Mouse (Mus musculus) neural tube, embryonic 13.5 days (tissue): Measurements from ENCODE around the gene Podxl. TPM values are rescaled to one million over a fixed set of nuclear protein-coding genes. Genes with fewer than 3 reads are reported as not detected.
"Not testable (repeated sequence)": the region's sequence is repeated elsewhere in the genome, so short reads cannot be mapped to it uniquely, and the experiment has no call there.

Experiments used
- ATAC-seq: fragments of 200-750 bp; cut with Nextera tagmentation; 2 replicates; pipeline ENCODE4 v1.8.0; 2017; ENCODE audit warnings: low read depth, mild to moderate bottlenecking, moderate TSS enrichment, moderate library complexity
- H3K27ac ChIP-seq: fragments of 300-500 bp; sonication (generic); replicated peaks from 2 replicates; pipeline ENCODE4 v1.5.1; 2015; ENCODE audit warnings: moderate library complexity, mild to moderate bottlenecking, inconsistent platforms
- H3K27me3 ChIP-seq: fragments of 300-500 bp; sonication (generic); 2 replicates; pipeline ENCODE4 v1.6.1; 2015; ENCODE audit warnings: mild to moderate bottlenecking, inconsistent platforms
- H3K36me3 ChIP-seq: fragments of 300-500 bp; sonication (generic); 2 replicates; pipeline ENCODE4 v1.6.1; 2015; ENCODE audit warnings: mild to moderate bottlenecking, inconsistent platforms
- H3K4me1 ChIP-seq: fragments of 300-500 bp; sonication (generic); replicated peaks from 2 replicates; pipeline ENCODE4 v1.6.1; 2015; ENCODE audit warnings: inconsistent platforms
- H3K4me2 ChIP-seq: fragments of 300-500 bp; sonication (generic); 2 replicates; pipeline ENCODE4 v1.6.1; 2015; ENCODE audit warnings: inconsistent platforms, mild to moderate bottlenecking, moderate library complexity
- H3K4me3 ChIP-seq: fragments of 300-500 bp; sonication (generic); 2 replicates; pipeline ENCODE4 v1.5.1; 2015; ENCODE audit warnings: mild to moderate bottlenecking, inconsistent platforms
- H3K9ac ChIP-seq: fragments of 300-500 bp; sonication (generic); 2 replicates; pipeline ENCODE4 v1.6.1; 2015; ENCODE audit warnings: moderate library complexity, mild to moderate bottlenecking, inconsistent platforms
- H3K9me3 ChIP-seq: fragments of 300-500 bp; sonication (generic); 2 replicates; pipeline ENCODE4 v1.6.1; 2016; ENCODE audit warnings: inconsistent platforms
- WGBS: fragments of 180-500 bp; shearing (Covaris S2); methylation state at CpG from one replicate; pipeline ENCODE4 v1.1.7; 2015; 5-methylcytosine and 5-hydroxymethylcytosine counted together
- polyA plus RNA-seq: library from polyadenylated mRNA; unstranded; fragments of >200 nt; fragmentation: Nextera tagmentation; extraction: Ambion mirVana; gene quantifications from 2 replicates; pipeline ENCODE4 v1.2.1, GENCODE M21; 2015

The Podxl gene
- polyA plus RNA-seq, 1 experiment from 2014 or later, result 14.8 TPM

DNA sequence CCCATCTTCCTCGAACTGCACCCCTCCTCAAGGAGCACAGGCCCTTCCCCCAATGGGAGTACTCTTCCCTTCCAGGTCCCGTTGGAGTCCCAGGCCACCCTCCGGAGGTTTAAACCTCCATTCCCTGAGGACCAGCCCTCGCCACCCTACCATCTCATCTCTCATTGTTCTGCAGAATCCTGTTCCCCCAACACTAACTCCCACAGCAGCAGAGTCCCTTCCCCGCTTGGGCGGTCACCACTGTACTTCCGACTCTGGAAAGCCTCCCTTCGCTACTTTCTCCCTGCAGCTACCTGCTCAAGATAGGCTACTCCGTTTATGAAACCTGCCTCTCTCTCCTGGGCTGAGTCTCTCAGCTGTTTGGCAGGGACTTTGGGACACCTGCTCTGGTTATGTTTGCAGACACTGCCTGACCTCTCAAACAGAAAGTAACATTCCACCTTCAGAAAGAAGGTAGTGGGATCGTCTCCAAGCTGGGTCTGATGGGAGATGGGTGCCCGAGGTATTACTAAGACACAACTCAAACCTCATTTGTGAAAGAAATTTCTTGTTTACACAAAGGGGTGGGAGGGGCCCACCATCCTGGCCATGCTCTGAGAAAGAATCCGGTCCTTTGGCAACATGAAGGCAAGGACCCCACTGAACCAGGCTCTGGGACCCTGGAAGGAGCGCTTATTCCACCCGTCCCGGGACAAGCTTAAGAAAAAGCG lies 1.3 kb downstream of the Podxl start:
- Histone ChIP-seq H3K4me3 (peak overlapping the region; percentile 87), H3K4me1 (peaks cover 58% of the 10 kb centered on the region), H3K4me2 (peak overlapping the region; percentile 93), H3K27ac (no peak overlapping the region), H3K9me3 (no peaks in the 10 kb centered on the region), H3K27me3 (peaks cover 3% of the 10 kb centered on the region; the same call in 1 of the 2 replicates), H3K36me3 (no peaks in the 10 kb centered on the region), H3K9ac (peak overlapping the region; percentile 91)
- 5% methylated on average over 16 of the region's 16 CpGs for WGBS
- no peak for ATAC-seq

DNA sequence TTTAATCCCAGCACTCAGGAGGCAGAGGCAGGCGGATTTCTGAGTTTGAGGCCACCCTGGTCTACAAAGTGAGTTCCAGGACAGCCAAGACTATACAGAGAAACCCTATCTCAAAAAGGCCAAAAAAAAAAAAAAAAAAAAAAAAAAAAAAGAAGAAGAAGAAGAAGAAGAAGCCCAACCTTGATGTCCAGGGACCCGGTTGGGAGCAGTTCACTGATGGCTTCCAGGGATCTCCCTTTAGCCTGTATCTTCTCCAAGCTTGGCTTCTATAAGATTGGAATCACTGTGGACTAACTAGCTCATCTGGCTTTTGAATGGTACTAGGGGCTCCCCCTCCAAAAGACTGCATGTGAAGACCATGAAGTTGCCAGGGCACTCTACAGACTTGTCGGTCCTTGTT lies 1.8 kb downstream of the Podxl start:
- not testable (repeated sequence) for H3K27me3 ChIP-seq, H3K27ac ChIP-seq, ATAC-seq, H3K9me3 ChIP-seq, H3K36me3 ChIP-seq
- Histone ChIP-seq H3K4me3 (peak overlapping the region; percentile 87), H3K4me1 (peaks cover 58% of the 10 kb centered on the region), H3K4me2 (peak overlapping the region; percentile 93), H3K9ac (peak overlapping the region; percentile 91)
- WGBS, result 66% methylated on average over 3 of the region's 3 CpGs

DNA sequence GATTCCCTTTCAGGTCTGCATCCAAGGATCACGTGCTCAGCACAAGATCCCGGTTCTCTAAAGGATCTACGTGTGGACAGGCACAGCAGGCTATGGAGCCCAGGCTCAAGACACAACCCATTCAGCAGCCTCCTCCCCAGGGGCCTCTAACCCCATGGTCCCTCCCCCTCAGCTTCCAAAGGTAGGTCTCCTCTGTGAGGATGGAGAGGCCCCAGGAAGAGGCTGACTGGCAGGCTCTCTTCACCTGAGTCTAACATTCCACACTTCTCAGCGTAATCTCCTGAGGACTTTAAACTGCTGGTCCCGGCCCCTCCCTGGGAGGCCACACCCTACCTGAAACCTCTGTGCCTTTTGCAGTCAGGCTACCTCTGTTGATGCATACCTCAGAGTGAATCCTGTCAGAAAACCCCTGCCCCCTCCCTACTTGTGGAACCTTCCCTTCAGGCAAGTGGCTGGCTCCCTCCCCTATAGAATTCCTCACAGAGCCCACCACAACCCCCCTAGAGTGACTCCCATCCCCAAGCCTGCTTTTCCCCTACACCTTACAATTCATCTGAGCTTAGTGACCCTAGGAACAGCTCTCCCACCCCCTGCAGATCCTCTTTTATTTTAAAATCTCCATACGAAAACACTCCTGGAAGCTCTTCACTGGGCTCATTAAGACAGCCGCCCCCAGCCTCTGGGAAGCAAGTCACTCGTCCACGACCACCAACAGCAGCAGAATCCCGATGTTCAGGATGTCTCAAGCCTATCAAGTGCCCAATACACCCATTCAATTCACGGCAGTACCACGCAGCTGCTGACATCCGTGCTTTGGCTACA lies 3.4 kb downstream of the Podxl start:
- Histone ChIP-seq H3K4me1 (peaks cover 57% of the 10 kb centered on the region), H3K9me3 (no peaks in the 10 kb centered on the region), H3K27ac (no peak overlapping the region), H3K4me3 (0 out of 2 replicates have a peak overlapping the region, but pooled peaks have one; percentile 1), H3K4me2 (peak overlapping the region; percentile 93), H3K9ac (peak overlapping the region; percentile 43; the same call in 1 of the 2 replicates), H3K36me3 (no peaks in the 10 kb centered on the region), H3K27me3 (no peaks in the 10 kb centered on the region; the same call in 1 of the 2 replicates)
- WGBS, result 11% methylated on average over 13 of the region's 13 CpGs
- ATAC-seq, result no peak

DNA sequence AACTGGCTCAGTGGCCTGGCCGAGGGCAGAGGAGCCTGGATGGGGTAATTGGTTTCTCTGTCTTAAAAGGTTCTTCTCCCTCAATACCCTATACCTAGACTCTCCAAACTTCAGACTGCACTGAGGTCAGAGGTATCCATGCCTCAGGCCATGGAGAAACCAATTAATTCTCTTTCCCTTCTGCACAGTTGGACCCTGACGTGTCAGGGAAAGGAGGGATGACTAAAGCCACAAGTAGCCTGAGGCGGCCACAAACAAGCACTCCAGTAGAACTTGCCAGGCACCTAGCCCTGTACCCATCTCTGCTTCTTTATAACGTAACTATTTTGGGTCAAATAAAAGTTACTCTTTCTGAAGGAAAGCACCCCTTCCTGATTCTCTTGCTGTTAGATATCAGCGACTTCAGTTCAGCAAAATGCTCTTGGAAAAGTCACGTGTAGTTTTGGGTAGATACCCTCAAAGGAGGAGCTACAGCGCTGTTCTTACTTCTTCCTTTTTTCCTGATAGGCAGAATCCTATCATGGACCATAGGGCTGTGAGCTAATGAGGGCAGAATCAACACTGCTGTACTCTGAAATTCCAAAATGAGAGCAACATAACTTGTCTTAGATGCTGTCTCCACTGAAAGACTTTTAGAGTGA lies 7.2 kb downstream of the Podxl start:
- no peaks in the 10 kb centered on the region; the same call in 1 of the 2 replicates for H3K27me3 ChIP-seq
- peaks cover 28% of the 10 kb centered on the region for H3K4me1 ChIP-seq
- no peak overlapping the region for H3K4me3 ChIP-seq
- WGBS, result 90% methylated on average over 7 of the region's 7 CpGs
- no peaks in the 10 kb centered on the region for H3K36me3 ChIP-seq
- H3K27ac ChIP-seq, result no peak overlapping the region
- H3K9ac ChIP-seq, result no peak overlapping the region
- no peaks in the 10 kb centered on the region for H3K9me3 ChIP-seq
- ATAC-seq, result no peak
- no peak overlapping the region for H3K4me2 ChIP-seq

DNA sequence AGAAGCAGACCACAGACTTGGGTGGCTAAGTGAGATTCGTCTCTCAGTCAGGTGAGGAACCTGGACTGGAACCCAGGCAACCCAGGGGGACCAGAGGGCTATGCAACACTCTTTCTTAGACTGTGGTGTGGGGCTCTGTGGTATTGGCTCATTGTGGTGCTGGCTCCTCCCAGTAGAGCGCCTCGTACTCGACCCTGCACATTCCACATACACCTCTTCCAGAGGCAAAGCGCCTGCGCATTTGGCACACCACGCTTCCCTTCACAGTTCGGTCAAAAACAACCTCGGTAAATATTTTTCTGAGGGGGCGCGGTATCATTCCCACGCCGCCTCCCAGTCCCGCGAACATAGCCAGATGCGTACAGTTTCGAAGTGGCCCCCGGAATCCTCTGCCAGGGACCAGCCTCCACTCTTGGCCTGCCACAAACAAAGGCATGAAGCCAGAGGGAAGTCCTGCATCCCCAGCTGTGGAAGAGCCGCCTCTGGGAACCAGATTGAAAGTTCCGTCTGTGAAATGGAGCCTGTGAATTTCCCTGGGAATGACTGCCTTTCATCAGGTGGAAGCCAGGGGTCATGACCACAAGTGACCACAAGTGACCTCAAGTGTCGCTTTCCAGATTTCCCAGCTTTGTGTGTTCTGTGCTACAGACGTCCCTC lies 12.8 kb downstream of the Podxl start:
- H3K27me3 ChIP-seq, result no peaks in the 10 kb centered on the region
- no peaks in the 10 kb centered on the region for H3K36me3 ChIP-seq
- WGBS, result 82% methylated on average over 22 of the region's 22 CpGs
- H3K9me3 ChIP-seq, result no peaks in the 10 kb centered on the region
- H3K4me2 ChIP-seq, result no peak overlapping the region
- H3K27ac ChIP-seq, result no peak overlapping the region
- no peak overlapping the region for H3K9ac ChIP-seq
- H3K4me1 ChIP-seq, result peaks cover 31% of the 10 kb centered on the region
- no peak overlapping the region for H3K4me3 ChIP-seq
- no peak for ATAC-seq

DNA sequence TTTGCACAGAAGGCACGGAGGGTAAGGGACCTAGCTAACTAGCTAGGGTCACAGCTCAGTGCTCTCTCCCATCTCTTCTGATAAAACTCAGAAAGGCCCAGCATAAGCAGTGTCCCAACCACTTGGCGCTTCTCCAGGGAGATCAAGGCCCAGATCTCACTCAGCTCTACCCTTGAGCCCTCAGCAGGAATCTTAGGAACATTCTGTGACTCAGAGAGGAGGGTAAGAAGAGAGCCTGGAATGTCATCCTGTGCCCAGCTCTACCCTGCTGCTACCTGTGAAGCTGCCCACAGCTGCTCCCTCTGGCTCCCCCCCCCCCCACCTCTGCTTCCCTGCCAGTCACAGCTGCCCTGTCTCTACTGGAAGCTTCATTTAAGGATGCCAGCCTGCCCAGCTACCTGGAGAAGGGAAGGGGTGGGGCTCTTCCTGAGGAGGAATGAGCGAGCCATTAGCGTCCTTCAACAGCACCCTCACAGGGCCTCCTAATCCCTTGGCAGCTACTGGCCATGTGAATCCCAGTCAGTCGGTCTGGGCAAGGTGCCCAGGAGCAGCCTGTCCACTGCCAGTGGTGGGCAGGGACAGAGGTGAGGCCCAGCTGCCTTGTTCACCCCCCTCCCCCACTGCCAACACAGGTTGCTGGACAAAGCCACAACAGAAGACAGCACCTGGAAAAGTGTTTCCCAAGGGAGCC lies 14.3 kb downstream of the Podxl start:
- Histone ChIP-seq H3K9me3 (no peaks in the 10 kb centered on the region), H3K36me3 (no peaks in the 10 kb centered on the region), H3K4me2 (no peak overlapping the region), H3K9ac (no peak overlapping the region), H3K4me1 (peaks cover 34% of the 10 kb centered on the region), H3K4me3 (no peak overlapping the region), H3K27me3 (no peaks in the 10 kb centered on the region), H3K27ac (peak overlapping the region; percentile 24; the same call in 1 of the 2 replicates)
- WGBS, result 65% methylated on average over 5 of the region's 5 CpGs
- ATAC-seq, result peak; percentile 64

DNA sequence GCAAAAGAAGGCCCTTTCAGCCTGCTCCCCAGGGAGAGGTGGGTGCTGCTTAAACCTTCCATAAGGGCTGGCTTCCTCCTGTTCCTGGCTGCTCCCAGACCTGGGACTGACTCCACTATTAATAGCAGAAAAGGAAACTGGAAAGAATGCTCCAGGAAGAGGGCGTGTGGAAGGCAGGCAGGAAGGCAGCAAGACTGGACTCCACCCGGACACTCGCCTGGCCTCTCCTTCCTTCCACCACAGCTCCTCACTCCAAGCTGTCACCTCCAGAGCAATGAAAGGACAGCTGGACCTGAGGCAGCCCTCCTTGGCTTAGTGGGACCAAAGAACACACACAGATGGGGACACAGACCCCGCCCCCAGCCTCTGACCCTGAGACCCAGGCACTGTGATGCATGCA lies 19.5 kb downstream of the Podxl start:
- no peak overlapping the region for H3K9ac ChIP-seq
- H3K27ac ChIP-seq, result 0 out of 2 replicates have a peak overlapping the region, but pooled peaks have one; percentile 23
- no peaks in the 10 kb centered on the region for H3K27me3 ChIP-seq
- peaks cover 7% of the 10 kb centered on the region for H3K36me3 ChIP-seq
- no peaks in the 10 kb centered on the region for H3K9me3 ChIP-seq
- ATAC-seq, result no peak
- no peak overlapping the region for H3K4me3 ChIP-seq
- H3K4me1 ChIP-seq, result peaks cover 27% of the 10 kb centered on the region
- no peak overlapping the region for H3K4me2 ChIP-seq
- WGBS, result 72% methylated on average over 4 of the region's 4 CpGs

DNA sequence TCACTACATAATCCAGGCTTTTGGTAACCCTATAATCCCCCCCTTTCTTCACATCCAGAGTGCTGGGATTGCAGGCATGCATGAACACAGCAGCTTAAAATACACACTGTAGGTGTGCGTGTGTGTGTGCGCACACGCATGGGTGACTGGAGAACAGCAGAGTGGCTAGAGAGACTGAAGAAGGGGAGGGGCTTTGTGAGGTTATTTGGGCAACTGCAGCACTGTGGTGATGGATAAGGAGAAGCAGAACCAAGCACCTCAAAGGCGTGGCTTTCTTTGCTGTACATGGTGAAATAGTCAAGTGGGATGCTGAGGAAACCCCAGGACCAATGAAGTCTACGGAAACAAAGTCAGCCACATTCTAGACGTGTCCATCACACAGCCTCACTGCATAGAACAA lies 23.8 kb downstream of the Podxl start:
- ATAC-seq, result no peak
- H3K4me2 ChIP-seq, result no peak overlapping the region
- no peak overlapping the region for H3K9ac ChIP-seq
- peaks cover 3% of the 10 kb centered on the region; the same call in 1 of the 2 replicates for H3K4me1 ChIP-seq
- no peak overlapping the region for H3K4me3 ChIP-seq
- H3K27ac ChIP-seq, result no peak overlapping the region
- H3K27me3 ChIP-seq, result no peaks in the 10 kb centered on the region
- no peaks in the 10 kb centered on the region for H3K9me3 ChIP-seq
- peaks cover 7% of the 10 kb centered on the region for H3K36me3 ChIP-seq
- WGBS, result 92% methylated on average over 6 of the region's 6 CpGs

DNA sequence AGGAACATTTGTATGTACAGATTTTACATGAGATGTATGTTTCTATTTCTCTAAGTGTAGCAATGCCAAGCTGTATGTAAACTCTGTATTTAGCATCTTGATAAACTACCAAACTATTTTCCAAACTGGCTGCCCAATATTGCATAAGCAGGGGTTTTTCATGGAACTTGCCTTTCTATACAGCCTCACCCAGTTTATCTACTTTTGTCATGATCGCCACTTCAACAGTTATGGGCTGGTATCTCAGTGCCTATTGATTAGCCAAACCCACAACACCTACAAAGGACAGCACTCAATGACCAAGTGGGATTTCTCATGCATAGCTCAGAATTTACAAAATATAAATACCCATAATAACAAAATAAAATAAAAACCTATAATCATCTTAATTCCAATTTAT lies 25.7 kb downstream of the Podxl start:
- no peak overlapping the region for H3K4me3 ChIP-seq

DNA sequence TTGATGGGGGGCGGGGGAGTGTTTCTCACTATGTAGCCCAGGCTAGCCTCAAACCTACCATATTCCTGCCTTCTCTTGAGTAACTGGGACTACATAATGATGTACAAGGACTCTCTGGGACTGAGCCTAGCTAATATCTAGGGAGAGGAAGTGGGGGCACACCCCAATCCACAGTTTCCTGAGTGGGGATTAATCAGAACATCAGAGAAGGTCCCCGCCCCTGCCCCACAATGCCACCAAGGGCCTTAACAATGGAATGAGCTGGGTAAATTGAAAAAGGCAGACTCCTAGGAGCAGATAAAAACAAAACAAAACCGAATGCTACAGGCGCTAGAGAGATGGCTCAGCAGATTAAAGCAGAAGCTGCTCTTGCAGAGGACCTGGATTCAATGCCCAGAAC lies 26.6 kb downstream of the Podxl start:
- no peaks in the 10 kb centered on the region for H3K9me3 ChIP-seq
- 86% methylated on average over 4 of the region's 4 CpGs for WGBS
- no peak overlapping the region for H3K4me2 ChIP-seq
- no peaks in the 10 kb centered on the region for H3K4me1 ChIP-seq
- peaks cover 7% of the 10 kb centered on the region for H3K36me3 ChIP-seq
- ATAC-seq, result no peak
- no peak overlapping the region for H3K9ac ChIP-seq
- H3K27ac ChIP-seq, result no peak overlapping the region
- no peak overlapping the region for H3K4me3 ChIP-seq
- no peaks in the 10 kb centered on the region for H3K27me3 ChIP-seq

More for the DNA sequence above, 25.7 kb downstream of the Podxl start:
- no peak for ATAC-seq
- no peak overlapping the region for H3K4me2 ChIP-seq
- 95% methylated on average over 1 of the region's 1 CpGs for WGBS
- no peak overlapping the region for H3K27ac ChIP-seq
- peaks cover 7% of the 10 kb centered on the region for H3K36me3 ChIP-seq
- H3K27me3 ChIP-seq, result no peaks in the 10 kb centered on the region
- no peaks in the 10 kb centered on the region for H3K9me3 ChIP-seq
- peaks cover 3% of the 10 kb centered on the region; the same call in 1 of the 2 replicates for H3K4me1 ChIP-seq
- H3K9ac ChIP-seq, result no peak overlapping the region

DNA sequence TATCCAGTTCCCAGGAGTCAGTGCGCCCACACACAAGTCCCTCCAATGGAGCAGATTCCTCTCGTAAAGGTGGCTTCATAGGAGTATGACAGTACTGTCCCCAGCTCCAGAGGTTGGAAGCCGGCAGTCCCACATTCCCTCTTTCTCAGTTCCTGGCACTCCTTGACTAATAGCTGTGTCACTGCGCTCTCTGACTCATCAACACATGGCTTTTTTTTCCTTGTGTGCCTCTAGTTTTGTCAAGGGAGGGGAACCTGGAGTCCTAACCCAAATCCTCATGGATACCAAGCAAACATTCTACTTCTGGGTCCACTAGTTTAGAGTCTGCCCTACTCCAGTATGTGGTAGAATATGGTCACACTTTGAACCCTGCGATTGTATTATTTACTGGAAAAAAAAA lies 29.1 kb downstream of the Podxl start:
- Histone ChIP-seq H3K4me1 (no peaks in the 10 kb centered on the region), H3K9me3 (no peaks in the 10 kb centered on the region), H3K9ac (no peak overlapping the region), H3K27me3 (no peaks in the 10 kb centered on the region), H3K36me3 (no peaks in the 10 kb centered on the region), H3K27ac (no peak overlapping the region), H3K4me3 (no peak overlapping the region), H3K4me2 (no peak overlapping the region)
- no peak for ATAC-seq
- WGBS, result 93% methylated on average over 5 of the region's 5 CpGs
